Mouse (Mus musculus) heart, postnatal 25 days (tissue): Measurements from ENCODE around the gene Dmtf1. TPM values are rescaled to one million over a fixed set of nuclear protein-coding genes. Genes with fewer than 3 reads are reported as not detected.

Experiments
- DNase-seq: peaks from one replicate; pipeline ENCODE4 v3.0.0; 2022; ENCODE audit warnings: low spot score
- intact Hi-C: fragments of 180-260 bp; cut with DNase I; formaldehyde crosslinking; loops from one replicate; pipeline ENCODE4 v1.15.1; 2025
- total RNA-seq, 2 experiments: library from RNA; stranded (reverse); gene quantifications; 2 replicates each; pipeline ENCODE4 v1.2.3; 2021

Dmtf1 gene
- total RNA-seq, 2 experiments from 2014 or later, result 14.3 to 15.9 TPM

GRCm38 (mm10) chr5:9111285-9111684, 50.3 kb downstream of the Dmtf1 start:
- intact Hi-C loops, result loop anchor here (5.0 kb wide), 1 partner anchor 239 kb away; no protein-coding TSS in a partner anchor

DNA sequence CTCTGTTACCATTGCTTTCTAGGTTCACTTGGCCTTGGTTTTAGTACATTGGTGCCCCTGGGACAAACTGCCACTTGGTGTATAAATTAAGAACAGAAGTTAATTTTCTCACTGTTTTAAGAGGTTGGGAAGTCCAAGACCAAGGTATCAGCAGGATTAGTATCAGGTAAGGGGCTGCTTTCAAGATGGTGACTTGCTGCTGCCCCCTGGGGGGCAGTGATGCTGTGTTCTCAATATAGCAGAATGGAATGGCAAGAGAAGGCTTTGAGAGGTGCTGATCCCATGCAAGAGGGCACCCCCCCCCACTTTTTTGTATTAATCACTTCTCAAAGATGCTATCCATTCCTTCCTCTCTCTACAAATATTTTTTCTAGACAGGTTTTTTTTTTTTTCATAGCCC, 52.0 kb downstream of the Dmtf1 start:
- DNase-seq, result no peak
- intact Hi-C loops, result loop anchor here (10.0 kb wide), 1 partner anchor 685 kb away; the partner anchor contains the start of genes Dbf4 and Slc25a40

More at GRCm38 (mm10) chr5:9111285-9111684, 50.3 kb downstream of the Dmtf1 start:
- no peak for DNase-seq

GRCm38 (mm10) chr5:9108490-9108889, 53.1 kb downstream of the Dmtf1 start:
- intact Hi-C loops, result loop anchor here (10.0 kb wide), 1 partner anchor 684 kb away; the partner anchor contains the start of genes Dbf4 and Slc25a40
- DNase-seq, result no peak

DNA sequence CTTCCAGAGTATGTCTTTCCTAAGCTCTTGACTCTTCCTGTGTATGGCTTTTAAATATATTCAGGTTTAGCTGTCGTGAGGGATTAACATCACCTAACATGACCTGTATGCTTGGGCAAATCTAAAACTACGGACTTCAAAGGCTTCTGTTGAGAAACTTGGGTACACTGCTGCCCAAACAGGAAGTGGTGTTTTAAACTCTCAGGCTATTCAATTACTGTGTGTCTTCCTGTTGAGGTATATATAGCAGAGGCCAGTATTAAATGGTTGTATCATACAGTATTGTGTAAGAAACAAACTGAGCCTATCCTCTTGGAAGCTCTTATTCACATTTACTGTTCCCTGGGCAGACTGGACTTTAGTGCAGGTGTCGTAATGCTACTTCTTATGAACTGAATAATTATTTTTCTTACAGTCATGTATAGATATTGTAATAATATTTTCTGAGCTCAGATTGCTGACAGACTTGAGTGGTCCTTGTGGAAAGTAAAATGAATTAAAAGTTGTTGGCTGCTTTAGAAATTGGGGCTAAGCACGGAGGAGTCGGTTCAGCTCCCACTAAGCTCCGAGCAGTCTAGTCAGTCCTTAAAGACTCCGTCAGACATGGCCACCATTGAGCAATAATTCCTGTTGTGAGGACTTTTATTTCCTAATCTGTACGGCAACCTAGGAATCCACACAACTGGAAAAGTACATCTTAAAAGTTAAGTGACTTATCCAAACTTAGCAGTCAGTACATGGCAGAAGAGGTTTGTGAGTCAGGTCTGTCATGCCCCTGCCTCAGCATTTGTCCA, 54.1 kb downstream of the Dmtf1 start:
- intact Hi-C loops, result loop anchor here (10.0 kb wide), 1 partner anchor 683 kb away; the partner anchor contains the start of genes Dbf4 and Slc25a40
- DNase-seq, result no peak

DNA sequence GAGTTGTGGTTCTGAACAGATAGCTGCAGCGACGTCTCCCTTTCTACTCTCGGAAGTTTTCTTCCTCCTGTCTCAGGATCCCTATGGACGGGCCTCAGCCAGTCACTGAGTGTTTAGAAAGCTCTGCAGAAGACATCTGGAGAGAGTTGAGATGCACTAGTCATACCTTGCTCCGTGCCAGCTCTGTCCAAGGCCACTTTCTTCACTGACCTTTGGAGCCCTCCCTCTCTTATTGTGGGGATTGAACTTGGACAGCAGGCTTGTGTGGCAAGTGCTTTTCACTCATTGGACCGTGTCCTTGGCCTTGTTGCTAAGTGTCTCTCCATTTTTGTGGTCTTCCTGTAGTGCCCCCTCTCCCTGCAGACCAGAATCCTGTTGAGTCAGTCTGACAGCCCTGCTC, 54.8 kb downstream of the Dmtf1 start:
- no peak for DNase-seq
- intact Hi-C loops, result loop anchor here (10.0 kb wide), 1 partner anchor 682 kb away; the partner anchor contains the start of genes Dbf4 and Slc25a40

- intact Hi-C loops, result loop anchor here (5.0 to 10.0 kb wide), 3 partner anchors 58 to 679 kb away; partner anchors contain the start of genes Crot, Dbf4, Dmtf1 and Slc25a40
- no peak for DNase-seq
Measured at GRCm38 (mm10) chr5:9103958-9104357, 57.6 kb downstream of the Dmtf1 start.

- intact Hi-C loops, result loop anchor here (5.0 to 10.0 kb wide), 3 partner anchors 60 to 678 kb away; partner anchors contain the start of genes Crot, Dbf4, Dmtf1 and Slc25a40
- DNase-seq, result no peak
Measured at GRCm38 (mm10) chr5:9102696-9103095, 58.9 kb downstream of the Dmtf1 start.

- DNase-seq, result peak; percentile 32
- intact Hi-C loops, result loop anchor here (5.0 to 10.0 kb wide), 3 partner anchors 61 to 676 kb away; partner anchors contain the start of genes Crot, Dbf4, Dmtf1 and Slc25a40
Measured at GRCm38 (mm10) chr5:9100849-9101801, 60.5 kb downstream of the Dmtf1 start.

- intact Hi-C loops, result loop anchor here (5.0 to 10.0 kb wide), 3 partner anchors 62 to 676 kb away; partner anchors contain the start of genes Crot, Dbf4, Dmtf1 and Slc25a40
Measured at GRCm38 (mm10) chr5:9100207-9100848, 61.2 kb downstream of the Dmtf1 start, which contains the start of gene Tmem243. Gene Tmem243 (plus strand): TSS chr5:9100668.

DNA sequence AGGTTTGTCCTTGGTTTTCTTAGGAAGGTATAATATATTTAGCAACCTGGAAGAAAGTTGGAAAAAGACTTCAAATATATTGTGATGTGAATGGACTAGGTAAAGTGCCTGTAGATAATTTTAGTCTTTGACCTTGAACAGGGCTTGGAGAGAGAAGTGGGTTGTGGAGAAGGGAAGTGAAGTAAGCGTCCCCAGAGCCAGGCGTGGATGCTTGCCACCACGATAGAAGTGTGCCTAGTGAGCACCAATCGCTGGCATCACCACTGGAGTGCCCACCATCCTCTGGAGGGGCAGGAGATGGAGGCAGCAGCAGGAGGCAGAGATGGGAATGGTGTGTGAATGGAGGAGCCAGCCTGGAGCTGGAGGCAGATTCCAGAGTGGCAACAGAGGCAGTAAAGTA, 68.1 kb downstream of the Dmtf1 start:
- intact Hi-C loops, result no loop called here
- no peak for DNase-seq

More at GRCm38 (mm10) chr5:9100207-9100848, 61.2 kb downstream of the Dmtf1 start, which contains the start of gene Tmem243:
- DNase-seq, result peak; percentile 88

DNA sequence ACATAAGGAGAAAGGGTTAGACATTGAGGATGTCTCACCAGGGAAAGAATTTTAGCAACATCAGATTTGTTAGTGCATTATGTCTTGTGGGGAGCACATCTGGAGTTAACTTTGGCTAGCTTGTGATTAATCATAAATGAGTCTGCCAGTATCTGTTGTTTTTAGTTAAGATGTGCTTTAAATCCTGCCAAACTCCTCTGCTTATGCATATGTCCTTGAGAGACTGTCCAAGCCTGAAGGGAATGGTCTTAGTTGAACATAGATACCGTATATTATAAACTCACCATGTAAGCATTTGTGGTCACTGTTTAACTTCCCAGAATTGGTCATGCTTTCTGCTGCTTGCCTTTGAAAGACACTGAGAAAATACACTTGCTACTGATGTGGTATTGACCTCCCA, 68.9 kb downstream of the Dmtf1 start:
- intact Hi-C loops, result no loop called here
- DNase-seq, result no peak

DNA sequence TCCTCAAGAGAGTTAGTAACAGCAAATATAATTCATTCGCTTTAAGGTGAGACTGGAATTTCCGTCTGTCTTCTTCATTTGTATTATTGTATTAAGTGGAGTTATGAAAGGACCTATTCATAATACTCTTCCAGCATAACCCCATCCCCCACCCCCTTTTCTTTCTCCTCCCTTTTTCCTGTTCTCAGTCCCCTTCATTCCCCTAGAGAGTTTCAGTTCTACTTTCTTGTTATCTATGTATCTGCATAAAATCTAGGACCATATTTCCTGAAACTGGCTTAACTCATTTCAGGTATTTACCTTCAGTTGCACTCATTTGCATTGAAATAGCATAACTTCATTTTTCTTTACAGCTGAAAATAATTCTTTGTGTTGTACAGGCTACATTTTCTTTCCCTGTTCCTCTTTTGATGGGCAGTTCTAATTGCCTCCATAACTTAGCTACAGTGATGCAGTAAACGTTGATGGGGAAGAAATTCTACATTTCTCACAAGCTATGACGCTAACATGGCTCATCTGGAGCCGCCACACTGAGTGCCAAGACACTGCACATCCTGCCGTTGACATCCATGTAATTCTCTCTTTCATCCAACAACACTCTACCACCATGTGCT, 71.0 kb downstream of the Dmtf1 start:
- no peak for DNase-seq
- intact Hi-C loops, result no loop called here

DNA sequence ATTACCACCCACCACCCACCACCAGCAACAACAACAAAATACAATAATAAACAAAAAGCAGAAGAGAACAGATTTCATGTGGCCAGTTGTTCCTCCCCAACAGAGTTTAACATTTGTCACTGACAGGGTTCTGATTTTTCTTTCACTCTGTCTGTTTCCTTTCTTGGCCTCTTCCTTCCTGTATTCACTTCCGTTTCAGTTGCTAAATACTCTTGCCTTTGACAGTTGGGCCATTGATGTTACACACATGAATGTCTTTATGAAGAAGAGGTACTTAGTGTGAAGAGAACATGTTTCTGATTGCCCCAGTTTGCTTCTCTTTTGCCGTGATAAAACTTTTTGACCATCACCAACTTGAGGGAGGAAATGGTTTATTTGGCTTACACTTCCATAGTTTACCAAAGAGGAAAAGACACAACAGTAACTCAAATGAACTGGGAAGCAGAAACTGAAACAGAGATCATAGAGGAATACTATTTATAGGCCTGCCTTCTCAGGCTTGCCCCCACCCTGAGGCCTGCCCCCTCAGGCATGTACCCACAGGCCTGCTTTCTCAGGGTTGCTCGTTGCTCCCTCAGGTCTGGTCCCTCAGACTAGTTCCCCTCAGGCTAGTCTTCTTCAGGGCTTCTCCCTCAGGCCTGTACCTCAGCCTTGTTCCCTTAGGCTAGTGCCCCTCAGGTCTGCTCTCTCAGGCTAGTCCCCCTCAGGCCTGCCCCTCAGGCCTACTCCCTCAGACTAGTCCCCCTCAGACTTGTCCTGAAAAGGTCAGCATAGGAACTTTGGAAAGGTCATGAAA, 74.5 kb downstream of the Dmtf1 start:
- no peak for DNase-seq
- intact Hi-C loops, result no loop called here

DNA sequence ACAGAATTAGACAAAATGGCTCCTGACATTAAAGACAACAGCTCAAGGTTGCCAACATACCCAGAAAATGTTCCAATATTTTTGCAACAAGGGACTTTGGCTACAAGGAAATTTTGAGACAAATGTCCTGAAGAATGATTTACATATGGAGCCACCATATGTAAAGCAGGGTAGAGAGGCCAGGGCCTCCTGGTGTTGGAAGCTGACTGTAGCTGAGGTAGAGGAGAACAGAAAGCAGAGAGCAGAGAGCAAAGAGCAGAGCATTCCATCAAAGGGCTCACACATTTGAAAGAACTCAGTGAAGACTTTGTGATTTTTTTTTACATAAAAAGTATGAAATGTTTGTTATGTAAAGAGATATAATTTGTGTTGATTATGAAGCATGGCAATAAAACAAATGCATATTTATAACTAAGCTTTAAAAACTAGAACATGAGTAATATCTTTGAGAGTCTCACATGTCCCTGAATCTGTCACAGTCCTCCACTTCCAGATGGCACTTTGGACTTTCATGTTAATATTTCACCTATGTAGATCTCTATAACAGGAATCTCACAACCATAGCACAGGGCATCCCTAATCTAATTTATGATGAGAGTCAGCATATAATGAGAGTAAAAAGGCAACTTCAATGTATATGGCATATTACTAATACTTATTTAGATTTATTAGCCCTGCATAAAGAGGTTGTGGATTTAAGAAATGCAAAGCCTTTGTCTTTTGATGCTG, 81.6 kb downstream of the Dmtf1 start:
- intact Hi-C loops, result loop anchor here (10.0 kb wide), 1 partner anchor 345 kb away; no protein-coding TSS in a partner anchor
- no peak for DNase-seq

DNA sequence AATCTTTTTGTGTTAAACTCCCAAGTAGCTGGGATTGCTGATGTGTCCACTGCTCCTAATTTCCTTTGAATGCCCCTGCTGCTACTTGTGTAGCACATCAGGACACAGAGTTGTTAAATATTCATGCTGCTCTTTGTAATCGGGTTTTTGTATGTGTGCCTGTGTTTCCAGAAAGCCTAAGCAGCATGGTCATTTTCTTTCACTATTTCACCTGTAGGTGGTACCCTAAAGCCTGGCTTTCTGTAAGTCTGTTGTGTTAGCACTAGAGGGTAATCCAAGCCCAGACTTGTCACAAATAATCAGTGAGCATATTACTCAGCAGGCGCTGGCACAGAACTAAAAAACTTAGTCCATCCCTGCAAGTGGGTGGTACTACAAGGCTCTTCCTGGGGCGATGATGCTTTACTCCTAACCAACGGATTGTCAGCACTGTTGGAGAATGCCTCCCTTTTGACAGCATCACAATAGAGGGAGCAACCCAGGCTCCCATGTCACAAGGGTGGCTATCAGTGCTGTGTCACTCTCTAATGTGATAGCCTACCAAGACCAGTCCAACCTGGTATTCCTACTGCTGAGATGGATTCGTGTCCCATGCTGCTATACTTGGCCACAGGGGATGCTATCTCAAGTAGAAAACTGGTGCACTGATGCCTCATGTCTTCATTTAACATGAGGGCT, 88.3 kb downstream of the Dmtf1 start:
- no peak for DNase-seq
- intact Hi-C loops, result loop anchor here (10.0 kb wide), 1 partner anchor 351 kb away; no protein-coding TSS in a partner anchor

GRCm38 (mm10) chr5:9071360-9071759, 90.2 kb downstream of the Dmtf1 start:
- intact Hi-C loops, result loop anchor here (10.0 kb wide), 1 partner anchor 353 kb away; no protein-coding TSS in a partner anchor
- DNase-seq, result no peak
